Mouse (Mus musculus): ENCODE data around the gene Padi2.

DNA sequence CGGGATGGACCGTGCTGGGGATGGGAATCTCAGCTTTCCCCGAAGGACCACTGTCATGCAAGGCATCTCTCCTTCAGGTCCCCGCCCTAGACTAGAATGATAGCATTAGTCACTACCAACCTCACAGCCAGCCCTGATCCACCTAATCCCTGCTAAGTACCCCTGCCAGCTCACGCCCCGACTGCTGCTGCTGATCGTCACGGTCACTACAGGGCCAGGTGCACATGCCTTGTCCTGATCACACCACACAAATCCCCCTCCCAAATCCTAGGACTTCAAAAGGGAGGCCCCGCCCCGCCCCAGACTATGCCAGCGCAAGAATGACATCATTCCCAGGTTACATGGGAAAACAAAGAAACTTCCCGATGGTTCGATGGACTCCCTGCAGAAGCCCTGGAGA, 24.4 kb upstream of the Padi2 start:
- TF ChIP-seq CEBPB (IDR thresholded peaks at IDR 0.05; ENCODE audit: low read depth) (no peak), CTCF (IDR thresholded peaks at IDR 0.05; ENCODE audit: control insufficient read depth, insufficient read depth, insufficient read length) (no peak), MYOG (IDR thresholded peaks at IDR 0.05; ENCODE audit: control insufficient read depth, extremely low read depth, insufficient read length) (no peak)

All from C2C12 (cell line).